Mouse (Mus musculus): ENCODE measurements around the gene Dync1i1. TPM values are rescaled to one million over a fixed set of nuclear protein-coding genes. Genes with fewer than 3 reads are reported as not detected.
A peak's percentile ranks its signal among the peaks of the same experiment; 100 is the strongest.

Gene Dync1i1
- polyA plus RNA-seq, 1 experiment, result 19.3 TPM

GRCm38 (mm10) chr6:5825461-5825860 lies 100.0 kb downstream of the Dync1i1 start:
- no peak for DNase-seq (ENCODE audit: low read depth)
- TF ChIP-seq POLR2A (IDR thresholded peaks at IDR 0.05; ENCODE audit: borderline replicate concordance, extremely low read depth, insufficient read depth, insufficient read length, poor library complexity, severe bottlenecking), result no peak
- no peak for TF ChIP-seq CTCF (IDR thresholded peaks at IDR 0.05; ENCODE audit: borderline replicate concordance, extremely low read depth, insufficient read depth, insufficient read length)

GRCm38 (mm10) chr6:5827064-5827463 lies 101.6 kb downstream of the Dync1i1 start:
- TF ChIP-seq POLR2A (IDR thresholded peaks at IDR 0.05; ENCODE audit: borderline replicate concordance, extremely low read depth, insufficient read depth, insufficient read length, poor library complexity, severe bottlenecking) (no peak), CTCF (IDR thresholded peaks at IDR 0.05; ENCODE audit: borderline replicate concordance, extremely low read depth, insufficient read depth, insufficient read length) (peak; percentile 18; the same call in 1 of the 2 replicates)
- DNase-seq (ENCODE audit: low read depth), result peak; percentile 37

DNA sequence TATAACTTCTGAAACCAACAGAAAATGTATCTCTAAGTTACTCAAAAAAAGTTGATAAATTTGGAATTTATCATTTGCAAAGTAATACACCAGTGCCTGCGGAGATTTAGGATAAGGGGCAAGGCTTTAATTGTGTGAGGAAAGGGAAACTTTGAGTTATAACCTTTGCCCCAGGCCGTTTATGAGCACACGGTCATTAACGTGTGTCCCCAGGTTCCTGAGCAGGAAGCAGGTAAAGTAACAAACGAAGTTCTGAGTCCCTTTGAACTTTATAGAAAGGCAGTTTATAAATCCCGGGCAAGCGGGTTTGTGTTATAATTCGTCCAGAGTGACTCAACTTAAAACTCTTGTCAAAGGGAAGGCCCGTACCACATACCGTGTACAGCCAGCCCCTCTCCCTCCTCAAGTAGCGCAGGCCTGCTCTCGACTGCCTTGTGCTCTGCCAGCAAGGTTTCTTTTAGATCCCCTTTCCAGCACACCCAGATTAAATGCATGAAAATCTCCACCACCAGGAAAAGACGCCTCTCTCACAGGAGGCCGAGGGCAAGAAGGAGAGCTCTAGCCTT lies 103.1 kb downstream of the Dync1i1 start:
- DNase-seq (ENCODE audit: low read depth), result peak; percentile 12
- TF ChIP-seq CTCF (IDR thresholded peaks at IDR 0.05; ENCODE audit: borderline replicate concordance, extremely low read depth, insufficient read depth, insufficient read length) (no peak), POLR2A (IDR thresholded peaks at IDR 0.05; ENCODE audit: borderline replicate concordance, extremely low read depth, insufficient read depth, insufficient read length, poor library complexity, severe bottlenecking) (no peak)

DNA sequence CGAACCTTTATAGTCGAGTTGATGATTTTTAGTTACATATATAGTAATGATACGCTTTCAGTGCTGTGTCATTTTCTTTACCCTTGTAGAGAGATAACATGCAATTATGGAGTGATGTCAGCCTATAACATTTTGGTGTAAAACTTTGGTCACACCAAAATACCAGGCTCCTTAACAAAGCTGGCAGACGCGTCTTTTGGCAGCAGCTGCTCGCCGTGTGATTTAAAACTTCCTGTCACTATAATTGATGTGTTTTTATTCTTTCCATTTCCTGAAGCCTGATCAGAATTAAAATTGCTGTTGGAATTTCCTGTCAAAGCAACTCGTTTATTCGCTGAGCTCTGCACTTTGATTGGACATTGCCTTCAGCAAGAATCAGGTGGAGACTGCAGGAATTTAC lies 103.7 kb downstream of the Dync1i1 start:
- peak; percentile 30 for DNase-seq (ENCODE audit: low read depth)
- TF ChIP-seq CTCF (IDR thresholded peaks at IDR 0.05; ENCODE audit: borderline replicate concordance, extremely low read depth, insufficient read depth, insufficient read length), result no peak
- TF ChIP-seq POLR2A (IDR thresholded peaks at IDR 0.05; ENCODE audit: borderline replicate concordance, extremely low read depth, insufficient read depth, insufficient read length, poor library complexity, severe bottlenecking), result no peak

DNA sequence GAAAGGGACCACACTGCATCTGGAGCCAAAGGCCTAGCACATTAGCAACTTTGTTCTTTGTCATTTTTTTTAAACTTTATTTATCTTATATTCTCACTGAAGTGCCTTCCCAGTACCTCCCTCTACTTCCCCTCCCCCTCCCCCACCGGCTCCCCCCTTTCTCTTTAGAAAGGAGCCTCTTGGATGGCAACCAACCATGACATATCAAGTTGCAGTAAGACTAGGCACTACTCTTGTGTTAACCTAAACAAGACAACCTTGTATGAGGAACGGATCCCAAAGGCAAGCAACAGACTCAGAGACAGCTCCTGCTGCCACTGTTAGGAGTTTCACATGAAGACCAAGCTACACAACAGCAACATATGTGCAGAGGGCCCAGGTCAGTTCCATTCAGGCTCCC lies 105.3 kb downstream of the Dync1i1 start:
- TF ChIP-seq CTCF (IDR thresholded peaks at IDR 0.05; ENCODE audit: borderline replicate concordance, extremely low read depth, insufficient read depth, insufficient read length), result no peak
- TF ChIP-seq POLR2A (IDR thresholded peaks at IDR 0.05; ENCODE audit: borderline replicate concordance, extremely low read depth, insufficient read depth, insufficient read length, poor library complexity, severe bottlenecking), result no peak
- no peak for DNase-seq (ENCODE audit: low read depth)

GRCm38 (mm10) chr6:5831233-5831632 lies 105.8 kb downstream of the Dync1i1 start:
- TF ChIP-seq CTCF (IDR thresholded peaks at IDR 0.05; ENCODE audit: borderline replicate concordance, extremely low read depth, insufficient read depth, insufficient read length) (no peak), POLR2A (IDR thresholded peaks at IDR 0.05; ENCODE audit: borderline replicate concordance, extremely low read depth, insufficient read depth, insufficient read length, poor library complexity, severe bottlenecking) (no peak)

GRCm38 (mm10) chr6:5832838-5833237 lies 107.4 kb downstream of the Dync1i1 start:
- TF ChIP-seq CTCF (IDR thresholded peaks at IDR 0.05; ENCODE audit: borderline replicate concordance, extremely low read depth, insufficient read depth, insufficient read length) (no peak), POLR2A (IDR thresholded peaks at IDR 0.05; ENCODE audit: borderline replicate concordance, extremely low read depth, insufficient read depth, insufficient read length, poor library complexity, severe bottlenecking) (no peak)
- DNase-seq (ENCODE audit: low read depth), result no peak

More at GRCm38 (mm10) chr6:5831233-5831632, 105.8 kb downstream of the Dync1i1 start:
- DNase-seq (ENCODE audit: low read depth), result no peak

GRCm38 (mm10) chr6:5842466-5842865 lies 117.0 kb downstream of the Dync1i1 start:
- DNase-seq (ENCODE audit: low read depth), result no peak
- no peak for TF ChIP-seq POLR2A (IDR thresholded peaks at IDR 0.05; ENCODE audit: borderline replicate concordance, extremely low read depth, insufficient read depth, insufficient read length, poor library complexity, severe bottlenecking)
- no peak for TF ChIP-seq CTCF (IDR thresholded peaks at IDR 0.05; ENCODE audit: borderline replicate concordance, extremely low read depth, insufficient read depth, insufficient read length)

- no peak for DNase-seq (ENCODE audit: low read depth)
- no peak for TF ChIP-seq POLR2A (IDR thresholded peaks at IDR 0.05; ENCODE audit: borderline replicate concordance, extremely low read depth, insufficient read depth, insufficient read length, poor library complexity, severe bottlenecking)
- TF ChIP-seq CTCF (IDR thresholded peaks at IDR 0.05; ENCODE audit: borderline replicate concordance, extremely low read depth, insufficient read depth, insufficient read length), result no peak
These were observed 120.7 kb downstream of the Dync1i1 start for GRCm38 (mm10) chr6:5846154-5846553.

- DNase-seq (ENCODE audit: low read depth), result no peak
These were observed 128.8 kb downstream of the Dync1i1 start for GRCm38 (mm10) chr6:5854048-5854836.

GRCm38 (mm10) chr6:5855526-5855925 lies 130.1 kb downstream of the Dync1i1 start:
- TF ChIP-seq POLR2A (IDR thresholded peaks at IDR 0.05; ENCODE audit: borderline replicate concordance, extremely low read depth, insufficient read depth, insufficient read length, poor library complexity, severe bottlenecking), result no peak
- no peak for TF ChIP-seq CTCF (IDR thresholded peaks at IDR 0.05; ENCODE audit: borderline replicate concordance, extremely low read depth, insufficient read depth, insufficient read length)
- no peak for DNase-seq (ENCODE audit: low read depth)

More at GRCm38 (mm10) chr6:5854048-5854836, 128.8 kb downstream of the Dync1i1 start:
- TF ChIP-seq POLR2A (IDR thresholded peaks at IDR 0.05; ENCODE audit: borderline replicate concordance, extremely low read depth, insufficient read depth, insufficient read length, poor library complexity, severe bottlenecking) (no peak), CTCF (IDR thresholded peaks at IDR 0.05; ENCODE audit: borderline replicate concordance, extremely low read depth, insufficient read depth, insufficient read length) (no peak)
